ENCODE assay signal across 23 mouse cellular contexts in the genomic region with DNA sequence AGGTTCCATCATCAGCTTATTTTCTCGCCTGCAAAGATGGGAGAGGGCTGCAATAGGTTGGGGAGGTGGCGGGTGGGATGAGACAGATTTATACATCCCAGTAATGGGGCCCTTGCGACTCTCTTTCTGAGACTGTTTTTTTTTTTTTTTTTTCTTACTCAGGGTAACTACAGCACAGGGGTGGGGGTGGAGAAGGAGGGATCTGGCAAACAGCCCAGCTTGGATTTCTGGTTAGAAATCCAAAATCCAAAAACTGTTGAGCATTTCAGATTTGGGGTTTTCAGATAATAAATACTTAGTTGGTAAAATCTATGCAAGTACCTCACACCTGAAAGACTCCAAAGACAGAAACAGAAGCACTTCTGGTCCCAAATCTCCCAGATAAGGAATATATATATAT. TPM values are rescaled to one million over a fixed set of nuclear protein-coding genes. Genes with fewer than 3 reads are reported as not detected.
"Had no signal": no experiment of that assay in that cellular context is flagged by ENCODE, and none has a peak within 500 bp of the region (broad histone marks: within the 10 kb centered on the region; RNA-seq: fewer than 3 reads in every experiment).

No protein-coding gene starts in this region.

- ATAC-seq: intestine, embryonic 16.5 days; liver, postnatal 0 days; midbrain, embryonic 13.5 days had no signal

- H3K27ac ChIP-seq: limb, embryonic 15.5 days; liver, embryonic 14.5 days; midbrain, embryonic 13.5 days; neural tube, embryonic 15.5 days; stomach, postnatal 0 days had no signal

- H3K9me3 ChIP-seq: limb, embryonic 15.5 days; megakaryocyte, embryonic 14.5 days; midbrain, embryonic 10.5 days; midbrain, embryonic 13.5 days; neural tube, embryonic 15.5 days had no signal

- H3K36me3 ChIP-seq: limb, embryonic 15.5 days; midbrain, embryonic 10.5 days; midbrain, embryonic 13.5 days; neural tube, embryonic 15.5 days had no signal

- H3K4me2 ChIP-seq: limb, embryonic 15.5 days; liver, embryonic 11.5 days; midbrain, embryonic 13.5 days; neural tube, embryonic 15.5 days had no signal

- H3K4me1 ChIP-seq: megakaryocyte, embryonic 14.5 days had no signal

- H3K4me3 ChIP-seq: limb, embryonic 15.5 days; megakaryocyte, embryonic 14.5 days; midbrain, embryonic 10.5 days; midbrain, embryonic 13.5 days; myocyte; neural tube, embryonic 15.5 days had no signal

- DNase-seq: kidney, adult 18-20 months; kidney, adult 9 months; kidney, postnatal 14 days; kidney, postnatal 4 days; liver, postnatal 0 days; right cerebral cortex, adult 18-20 months; right cerebral cortex, postnatal 14 days; right cerebral cortex, postnatal 4 days; thymus, adult 2 months; thymus, postnatal 14 days; thymus, postnatal 4 days had no signal

- H3K27me3 ChIP-seq: limb, embryonic 15.5 days; midbrain, embryonic 13.5 days; neural tube, embryonic 15.5 days had no signal

- H3K9ac ChIP-seq: limb, embryonic 15.5 days; liver, embryonic 14.5 days; liver, postnatal 0 days; midbrain, embryonic 13.5 days; neural tube, embryonic 15.5 days had no signal

RNA-seq across cellular contexts. Expression of a gene that starts 47.6 kb away (rescaled TPM):
- total RNA-seq: monocyte, adult 5-6 weeks had no signal
- polyA plus RNA-seq: limb, embryonic 11.5 days; liver, embryonic 11.5 days; midbrain, embryonic 13.5 days; neural tube, embryonic 15.5 days had no signal
